Mouse (Mus musculus): ENCODE data around the gene Slc4a4.

DNA sequence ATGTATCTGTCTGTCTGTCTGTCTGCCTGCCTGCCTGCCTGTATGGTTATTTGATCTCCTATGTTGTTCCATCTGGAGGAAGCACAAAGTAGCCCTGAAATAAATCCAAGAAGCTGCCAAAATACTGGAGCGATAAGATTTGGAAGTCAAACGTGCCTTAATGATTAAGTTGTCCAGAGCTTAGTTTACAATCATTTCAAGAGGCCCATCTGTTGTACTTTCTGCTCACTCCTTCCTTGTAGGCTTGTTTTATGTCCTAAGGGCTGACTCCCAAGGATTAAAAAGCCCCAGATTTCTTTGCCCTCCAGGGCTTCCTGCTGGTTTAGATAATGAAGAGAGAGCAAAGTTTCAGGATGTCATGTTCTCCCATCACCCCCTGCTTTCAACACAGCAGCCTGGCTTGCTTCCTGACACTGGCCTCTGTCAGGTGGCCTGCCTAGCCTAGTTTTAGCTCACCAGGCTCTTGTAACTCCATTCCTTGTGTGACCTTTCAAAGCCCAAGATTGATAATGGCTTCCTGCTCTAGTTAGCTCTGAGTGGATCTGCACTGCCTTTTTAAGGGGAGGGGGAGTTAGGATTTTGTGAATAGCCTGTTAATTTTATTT lies 262.9 kb downstream of the Slc4a4 start:
- TF ChIP-seq EP300 (IDR thresholded peaks at IDR 0.05; ENCODE audit: low read depth), result no peak
- TF ChIP-seq CTCF (IDR thresholded peaks at IDR 0.05; ENCODE audit: low read depth), result no peak
